Mouse (Mus musculus) adrenal gland, adult 2 months (tissue): ENCODE results near the gene a. TPM values are rescaled to one million over a fixed set of nuclear protein-coding genes. Genes with fewer than 3 reads are reported as not detected.
"Not testable (repeated sequence)": the region's sequence is repeated elsewhere in the genome, so short reads cannot be mapped to it uniquely, and the experiment has no call there.

Experiments used
- DNase-seq: peaks from one replicate; pipeline ENCODE4 v3.0.0; 2021
- polyA plus RNA-seq: library from polyadenylated mRNA; depleted of rRNA; stranded (reverse); fragments of >200 nt; gene quantifications from 2 replicates; pipeline ENCODE4 v1.2.3, GENCODE M21; 2012
- total RNA-seq, 2 experiments: library from RNA; stranded (reverse); gene quantifications; 2 replicates each; pipeline ENCODE4 v1.2.3; 2021

Gene a
- total and polyA plus RNA-seq, 3 experiments = 0.58 TPM; not detected in 2

GRCm38 (mm10) chr2:155053512-155053911 lies 262.3 kb downstream of the a start:
- not testable (repeated sequence) for DNase-seq

GRCm38 (mm10) chr2:155054672-155055071 lies 263.5 kb downstream of the a start:
- no peak for DNase-seq

GRCm38 (mm10) chr2:155056076-155056578 lies 264.9 kb downstream of the a start:
- no peak for DNase-seq

- no peak for DNase-seq
Observed at GRCm38 (mm10) chr2:155057361-155057760, 266.2 kb downstream of the a start.

GRCm38 (mm10) chr2:155071027-155071426 lies 279.8 kb downstream of the a start:
- DNase-seq = no peak

GRCm38 (mm10) chr2:155072353-155073145 lies 281.3 kb downstream of the a start:
- DNase-seq = no peak

GRCm38 (mm10) chr2:155073347-155073746 lies 282.1 kb downstream of the a start:
- no peak for DNase-seq

GRCm38 (mm10) chr2:155073978-155074765 lies 283.0 kb downstream of the a start, which contains the start of gene Ahcy:
TSS of gene Ahcy (minus strand) at chr2:155074497.
- peak; percentile 96 for DNase-seq

GRCm38 (mm10) chr2:155074766-155075330 lies 283.6 kb downstream of the a start:
- no peak for DNase-seq

GRCm38 (mm10) chr2:155075649-155076048 lies 284.4 kb downstream of the a start:
- no peak for DNase-seq

- no peak for DNase-seq
Observed at GRCm38 (mm10) chr2:155079500-155080178, 288.4 kb downstream of the a start.

- no peak for DNase-seq
Observed at GRCm38 (mm10) chr2:155080179-155080530, 289.0 kb downstream of the a start.

GRCm38 (mm10) chr2:155081056-155081455 lies 289.9 kb downstream of the a start:
- DNase-seq = peak; percentile 32

GRCm38 (mm10) chr2:155082121-155082803 lies 291.1 kb downstream of the a start:
- DNase-seq = peak; percentile 83

GRCm38 (mm10) chr2:155084546-155084945 lies 293.3 kb downstream of the a start:
- DNase-seq = no peak

GRCm38 (mm10) chr2:155086328-155086727 lies 295.1 kb downstream of the a start:
- DNase-seq = no peak

GRCm38 (mm10) chr2:155088264-155088663 lies 297.1 kb downstream of the a start:
- DNase-seq = no peak

GRCm38 (mm10) chr2:155090909-155091742 lies 299.9 kb downstream of the a start:
- peak; percentile 27 for DNase-seq

- DNase-seq = peak; percentile 19
Observed at GRCm38 (mm10) chr2:155091743-155092075, 300.5 kb downstream of the a start.

GRCm38 (mm10) chr2:155093418-155093817 lies 302.2 kb downstream of the a start:
- no peak for DNase-seq
